Mouse (Mus musculus) colon, adult 2 months (tissue): ENCODE measurements around the gene Olfr605. TPM values are rescaled to one million over a fixed set of nuclear protein-coding genes. Genes with fewer than 3 reads are reported as not detected.

Experiments used
- polyA plus RNA-seq: library from polyadenylated mRNA; depleted of rRNA; stranded (reverse); fragments of >200 nt; gene quantifications from 2 replicates; pipeline ENCODE4 v1.2.3, GENCODE M21; 2012; rRNA removed

Olfr605 gene
- polyA plus RNA-seq: not detected in 2 replicates

GRCm38 (mm10) chr7:103445339-103445738 is at the start of gene Olfr605:
Gene Olfr605, minus strand, starts transcription at chr7:103445439.

GRCm38 (mm10) chr7:103469577-103469976 is 24.3 kb upstream of the Olfr605 start, which contains the start of gene Olfr608:
Gene Olfr608, plus strand, starts transcription at chr7:103469877.

GRCm38 (mm10) chr7:103448746-103449145 is 3.5 kb upstream of the Olfr605 start, which contains the start of gene Olfr606:
Gene Olfr606, plus strand, starts transcription at chr7:103449046.

GRCm38 (mm10) chr7:103414772-103415171 is 30.5 kb downstream of the Olfr605 start, which contains the start of gene Usp17lc:
Gene Usp17lc, plus strand, starts transcription at chr7:103415072.

Other genes starting within 250 kb of the Olfr605 start
- not detected in 2 replicates for gene Olfr593, start 233.6 kb downstream of the Olfr605 start, polyA plus RNA-seq
- gene Olfr594, start 228.4 kb downstream of the Olfr605 start, polyA plus RNA-seq: not detected in 2 replicates
- not detected in 2 replicates for gene Usp17ld, start 192.9 kb downstream of the Olfr605 start, polyA plus RNA-seq
- gene Olfr596, start 139.8 kb downstream of the Olfr605 start, polyA plus RNA-seq: not detected in 2 replicates
- gene Olfr597, start 129.1 kb downstream of the Olfr605 start, polyA plus RNA-seq: not detected in 2 replicates
- not detected in 2 replicates for gene Olfr598, start 121.9 kb downstream of the Olfr605 start, polyA plus RNA-seq
- not detected in 2 replicates for gene Olfr599, start 109.5 kb downstream of the Olfr605 start, polyA plus RNA-seq
- not detected in 2 replicates for gene Olfr600, start 95.8 kb downstream of the Olfr605 start, polyA plus RNA-seq
- gene Olfr601, start 82.8 kb downstream of the Olfr605 start, polyA plus RNA-seq: not detected in 2 replicates
- gene Olfr603, start 59.3 kb downstream of the Olfr605 start, polyA plus RNA-seq: not detected in 2 replicates
- gene Usp17lc, start 30.4 kb downstream of the Olfr605 start, polyA plus RNA-seq: not detected in 2 replicates
- gene Olfr606, start 3.6 kb upstream of the Olfr605 start, polyA plus RNA-seq: not detected in 2 replicates
- not detected in 2 replicates for gene Olfr607, start 18.7 kb upstream of the Olfr605 start, polyA plus RNA-seq
- gene Olfr608, start 24.4 kb upstream of the Olfr605 start, polyA plus RNA-seq: not detected in 2 replicates
- gene Olfr609, start 52.6 kb upstream of the Olfr605 start, polyA plus RNA-seq: not detected in 2 replicates
- gene Olfr610, start 66.7 kb upstream of the Olfr605 start, polyA plus RNA-seq: not detected in 2 replicates
- not detected in 2 replicates for gene Olfr611, start 75.4 kb upstream of the Olfr605 start, polyA plus RNA-seq
- not detected in 2 replicates for gene Olfr612, start 97.3 kb upstream of the Olfr605 start, polyA plus RNA-seq
- not detected in 2 replicates for gene Olfr613, start 102.6 kb upstream of the Olfr605 start, polyA plus RNA-seq
- not detected in 2 replicates for gene Olfr615, start 110.6 kb upstream of the Olfr605 start, polyA plus RNA-seq
- not detected in 2 replicates for gene Olfr616, start 123.7 kb upstream of the Olfr605 start, polyA plus RNA-seq
- gene Olfr617, start 127.6 kb upstream of the Olfr605 start, polyA plus RNA-seq: not detected in 2 replicates
- gene Olfr618, start 144.7 kb upstream of the Olfr605 start, polyA plus RNA-seq: not detected in 2 replicates
- not detected in 2 replicates for gene Olfr619, start 155.1 kb upstream of the Olfr605 start, polyA plus RNA-seq
- not detected in 2 replicates for gene Olfr620, start 167.1 kb upstream of the Olfr605 start, polyA plus RNA-seq
- not detected in 2 replicates for gene Olfr622, start 197.3 kb upstream of the Olfr605 start, polyA plus RNA-seq
- not detected in 2 replicates for gene Olfr623, start 218.3 kb upstream of the Olfr605 start, polyA plus RNA-seq
- gene Olfr624, start 225.8 kb upstream of the Olfr605 start, polyA plus RNA-seq: not detected in 2 replicates
- not detected in 2 replicates for gene Olfr625-ps1, start 237.3 kb upstream of the Olfr605 start, polyA plus RNA-seq